Mouse (Mus musculus): Measurements from ENCODE around the gene Lrrc4b. TPM values are rescaled to one million over a fixed set of nuclear protein-coding genes. Genes with fewer than 3 reads are reported as not detected.

Gene Lrrc4b
- total RNA-seq, 1 experiment from 2014 or later: not detected

DNA sequence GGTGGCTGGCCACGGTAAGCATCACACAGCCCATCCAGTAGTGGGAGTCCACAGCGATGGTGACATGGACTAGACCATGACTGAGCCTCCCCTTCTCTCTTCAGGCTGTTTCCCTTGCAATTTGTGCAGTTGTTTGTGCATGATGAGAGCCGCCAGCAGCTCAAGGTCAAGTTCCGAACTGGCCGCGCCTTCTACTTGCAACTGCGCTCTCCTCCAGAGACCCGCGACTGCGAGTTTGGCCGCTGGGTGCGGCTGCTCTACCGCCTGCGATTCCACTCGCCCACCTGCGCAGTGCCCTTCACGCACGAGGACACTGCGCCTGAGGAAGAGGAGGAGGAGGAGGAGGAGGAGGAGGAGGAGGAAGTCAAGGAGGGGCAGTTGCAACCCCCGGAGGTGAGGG lies 71.2 kb downstream of the Lrrc4b start:
- ATAC-seq (ENCODE audit: extremely low read depth, insufficient number of reproducible peaks, low FRiP score, poor library complexity, severe bottlenecking): no peak

DNA sequence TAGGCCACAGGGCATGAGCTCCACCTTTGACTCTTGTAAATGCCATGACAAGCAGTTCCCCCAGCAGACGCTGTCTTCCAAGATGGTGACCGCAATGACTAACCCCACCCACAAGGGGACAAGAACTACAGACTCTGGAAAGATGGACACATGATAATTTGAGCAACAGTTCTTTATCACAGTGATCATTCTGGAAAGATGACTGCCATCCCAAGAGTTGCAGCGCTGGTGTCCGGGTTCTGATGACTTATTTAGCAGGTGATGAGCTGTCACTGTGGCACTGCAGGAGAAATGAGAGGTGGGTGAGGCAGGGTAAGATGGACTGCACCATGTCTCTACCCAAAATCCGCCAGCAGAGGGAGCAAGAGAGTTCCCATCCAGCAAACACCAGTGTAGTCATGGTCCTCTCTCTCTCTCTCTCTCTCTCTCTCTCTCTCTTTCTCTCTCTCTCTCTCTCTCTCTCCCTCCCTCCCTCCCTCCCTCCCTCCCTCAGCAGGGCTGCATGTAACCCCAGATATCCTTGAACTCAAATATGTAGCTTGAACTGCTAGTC lies 72.8 kb downstream of the Lrrc4b start:
- peak; percentile 66; the same call in 1 of the 2 replicates for ATAC-seq (ENCODE audit: extremely low read depth, insufficient number of reproducible peaks, low FRiP score, poor library complexity, severe bottlenecking)

- ATAC-seq (ENCODE audit: extremely low read depth, insufficient number of reproducible peaks, low FRiP score, poor library complexity, severe bottlenecking): no peak
Measured at GRCm38 (mm10) chr7:44507491-44507890, 78.7 kb downstream of the Lrrc4b start.

Other genes starting within 250 kb of the Lrrc4b start
- not detected in 2 replicates for gene Klk1b24, start 240.8 kb upstream of the Lrrc4b start, total RNA-seq (2017)
- gene Klk1b3, start 230.8 kb upstream of the Lrrc4b start, total RNA-seq (2017): not detected in 2 replicates
- gene Klk1b4, start 221.6 kb upstream of the Lrrc4b start, total RNA-seq (2017): not detected in 2 replicates
- gene Klk1b5, start 213.1 kb upstream of the Lrrc4b start, total RNA-seq (2017): not detected in 2 replicates
- gene Klk1, start 203.7 kb upstream of the Lrrc4b start, total RNA-seq (2017): not detected in 2 replicates
- gene Gm36864, start 192.8 kb upstream of the Lrrc4b start, total RNA-seq (2017): not detected in 2 replicates
- gene 1700028J19Rik, start 182.3 kb upstream of the Lrrc4b start, total RNA-seq (2017): 1.4 TPM in 1 of 2 replicates, not detected in the other
- gene 2410002F23Rik, start 182.3 kb upstream of the Lrrc4b start, total RNA-seq (2017): 55.9 and 59.7 TPM in 2 replicates
- not detected in 2 replicates for gene Acp4, start 171.6 kb upstream of the Lrrc4b start, total RNA-seq (2017)
- gene Gm15517, start 167.6 kb upstream of the Lrrc4b start, total RNA-seq (2017): not detected in 2 replicates
- gene Clec11a, start 122.1 kb upstream of the Lrrc4b start, total RNA-seq (2017): 3.3 and 4.3 TPM in 2 replicates
- 2.1 and 5.9 TPM in 2 replicates for gene Shank1, start 118.8 kb upstream of the Lrrc4b start, total RNA-seq (2017)
- gene Syt3, start 44.9 kb upstream of the Lrrc4b start, total RNA-seq (2017): not detected in 2 replicates
- gene 1700008O03Rik, start 43.2 kb upstream of the Lrrc4b start, total RNA-seq (2017): not detected in 2 replicates
- gene Aspdh, start 36.4 kb downstream of the Lrrc4b start, total RNA-seq (2017): not detected in 2 replicates
- gene Josd2, start 39.0 kb downstream of the Lrrc4b start, total RNA-seq (2017): 19.9 and 24.7 TPM in 2 replicates
- gene Emc10, start 67.5 kb downstream of the Lrrc4b start, total RNA-seq (2017): 29.0 and 37.8 TPM in 2 replicates
- gene Fam71e1, start 67.6 kb downstream of the Lrrc4b start, total RNA-seq (2017): 7.3 and 7.6 TPM in 2 replicates
- 3.7 and 7.9 TPM in 2 replicates for gene Mybpc2, start 95.6 kb downstream of the Lrrc4b start, total RNA-seq (2017)
- gene Spib, start 103.1 kb downstream of the Lrrc4b start, total RNA-seq (2017): 205 and 207 TPM in 2 replicates
- 53.4 and 61.8 TPM in 2 replicates for gene Pold1, start 119.8 kb downstream of the Lrrc4b start, total RNA-seq (2017)
- gene Nr1h2, start 124.9 kb downstream of the Lrrc4b start, total RNA-seq (2017): 180 and 184 TPM in 2 replicates
- gene Napsa, start 143.4 kb downstream of the Lrrc4b start, total RNA-seq (2017): 115 and 117 TPM in 2 replicates
- 0.81 and 1.4 TPM in 2 replicates for gene Kcnc3, start 161.6 kb downstream of the Lrrc4b start, total RNA-seq (2017)
- not detected in 2 replicates for gene Myh14, start 241.8 kb downstream of the Lrrc4b start, total RNA-seq (2017)